Mouse (Mus musculus) layer of hippocampus, adult 2 months (tissue): Measurements from ENCODE around the gene Gpd2. TPM values are rescaled to one million over a fixed set of nuclear protein-coding genes. Genes with fewer than 3 reads are reported as not detected.
A peak's percentile ranks its signal among the peaks of the same experiment; 100 is the strongest.

Source experiments
- DNase-seq, 2 experiments: peaks; one replicate each; pipeline ENCODE4 v3.0.0; 2022; ENCODE audit warnings: low spot score in 2 of 2
- H3K27ac ChIP-seq: fragments of 200-600 bp; 2 replicates; pipeline ENCODE4 v1.8.1; 2022
- H3K4me3 ChIP-seq: fragments of 200-600 bp; 2 replicates; pipeline ENCODE4 v1.8.1; 2022; ENCODE audit warnings: mild to moderate bottlenecking
- CTCF ChIP-seq: fragments of 200-600 bp; conservative IDR thresholded peaks from 2 replicates; pipeline ENCODE4 v1.8.1; 2022; ENCODE audit warnings: antibody characterized with exemption, mild to moderate bottlenecking, moderate library complexity
- long read RNA-seq, 2 experiments: library from polyadenylated mRNA; stranded (forward); transcript quantifications; one replicate each; pipeline ENCODE4 v2.0.0; 2021; ENCODE audit warnings: borderline mapping rate in 2 of 2
- total RNA-seq, 2 experiments: library from RNA; stranded (reverse); gene quantifications; 2 replicates each; pipeline ENCODE4 v1.2.3; 2021

Gene Gpd2
- total RNA-seq: 100 to 1,000 TPM; 122 to 138 TPM
- long read RNA-seq, experiment 1, full-length matches to known transcripts: 52 of 65 reads
- long read RNA-seq, experiment 1, partial matches to known transcripts: 12 of 65 reads
- long read RNA-seq, experiment 1, other reads (novel, unspliced or antisense): 1 of 65 reads
- long read RNA-seq, experiment 2, full-length matches to known transcripts: 63 of 86 reads
- long read RNA-seq, experiment 2, partial matches to known transcripts: 8 of 86 reads
- long read RNA-seq, experiment 2, other reads (novel, unspliced or antisense): 15 of 86 reads

- DNase-seq: peak in 1 of 2 experiments; percentile 23
- TF ChIP-seq CTCF: no peak
- Histone ChIP-seq H3K4me3 (peak within 1 kb of the TSS; percentile 91), H3K27ac (peak within 1 kb of the TSS; percentile 97)
These were observed at the start of gene Gpd2 for GRCm38 (mm10) chr2:57237475-57237919. Gene Gpd2, plus strand, starts transcription at chr2:57237635.

DNA sequence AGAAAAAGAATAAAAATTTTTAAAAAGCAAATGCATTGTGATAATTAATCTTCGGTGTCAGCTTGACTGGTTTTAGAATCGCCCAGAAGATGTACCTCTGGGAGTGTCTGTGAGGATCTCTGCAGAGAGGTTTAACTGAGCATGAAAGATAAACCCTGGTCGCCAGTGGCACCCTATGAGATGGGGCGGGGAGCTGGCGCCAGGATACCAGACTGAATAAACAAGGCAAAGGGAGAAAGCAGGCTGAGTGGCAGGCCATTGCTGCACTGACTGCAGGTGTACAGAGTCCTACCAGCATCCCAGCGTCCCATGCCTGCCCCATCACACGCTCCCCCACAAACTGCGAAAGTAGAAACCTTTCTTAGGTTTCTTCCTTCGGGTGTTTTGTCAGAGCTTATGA is 49.2 kb upstream of the Gpd2 start:
- Histone ChIP-seq H3K27ac (no peak overlapping the region), H3K4me3 (no peak overlapping the region)
- DNase-seq: no peak
- no peak for TF ChIP-seq CTCF

DNA sequence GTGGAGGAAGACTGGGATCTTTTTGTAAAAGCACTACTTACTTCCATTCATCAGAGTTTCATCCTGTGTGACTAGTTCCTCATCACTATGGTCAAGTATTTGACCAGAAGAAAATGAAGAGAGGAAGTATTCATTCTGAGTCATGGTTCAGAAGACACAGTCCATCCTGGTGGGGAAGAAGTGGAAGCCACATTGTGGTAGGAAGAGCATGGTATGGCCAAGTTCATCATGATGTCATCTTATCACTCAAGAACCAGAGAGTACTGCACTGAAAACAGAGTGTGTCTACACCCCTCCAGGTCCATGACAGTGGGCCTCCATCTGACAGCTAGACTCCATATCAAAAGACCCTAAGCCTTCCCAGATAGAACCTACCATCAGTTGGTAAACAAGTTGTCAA is 46.6 kb upstream of the Gpd2 start:
- Histone ChIP-seq H3K4me3 (no peak overlapping the region), H3K27ac (no peak overlapping the region)
- DNase-seq: no peak
- TF ChIP-seq CTCF: no peak

DNA sequence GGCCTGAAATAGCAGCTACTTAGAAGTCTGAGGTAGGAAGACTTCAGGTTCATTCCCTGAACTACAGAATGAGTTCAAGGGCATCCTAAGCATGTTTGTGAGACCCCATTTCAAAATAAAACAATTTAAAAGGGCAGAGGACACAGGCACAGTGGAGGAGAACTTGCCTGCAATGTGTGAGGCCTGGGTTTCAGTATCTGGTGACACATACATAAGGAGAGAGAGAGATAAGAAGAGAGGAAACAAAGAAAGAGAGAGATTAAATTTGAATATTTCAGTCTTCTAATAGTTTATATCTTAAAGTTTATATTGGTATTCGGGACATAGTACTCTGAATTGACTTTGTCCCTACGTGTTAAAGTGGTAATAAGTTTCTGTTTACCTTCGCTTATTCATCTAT is 38.4 kb upstream of the Gpd2 start:
- no peak for TF ChIP-seq CTCF
- DNase-seq: no peak
- no peak overlapping the region for H3K27ac ChIP-seq

GRCm38 (mm10) chr2:57208472-57209083 is 28.9 kb upstream of the Gpd2 start:
- no peak overlapping the region for H3K27ac ChIP-seq
- DNase-seq: no peak
- TF ChIP-seq CTCF: no peak
- no peak overlapping the region for H3K4me3 ChIP-seq

More for the DNA sequence above, 38.4 kb upstream of the Gpd2 start:
- no peak overlapping the region for H3K4me3 ChIP-seq

DNA sequence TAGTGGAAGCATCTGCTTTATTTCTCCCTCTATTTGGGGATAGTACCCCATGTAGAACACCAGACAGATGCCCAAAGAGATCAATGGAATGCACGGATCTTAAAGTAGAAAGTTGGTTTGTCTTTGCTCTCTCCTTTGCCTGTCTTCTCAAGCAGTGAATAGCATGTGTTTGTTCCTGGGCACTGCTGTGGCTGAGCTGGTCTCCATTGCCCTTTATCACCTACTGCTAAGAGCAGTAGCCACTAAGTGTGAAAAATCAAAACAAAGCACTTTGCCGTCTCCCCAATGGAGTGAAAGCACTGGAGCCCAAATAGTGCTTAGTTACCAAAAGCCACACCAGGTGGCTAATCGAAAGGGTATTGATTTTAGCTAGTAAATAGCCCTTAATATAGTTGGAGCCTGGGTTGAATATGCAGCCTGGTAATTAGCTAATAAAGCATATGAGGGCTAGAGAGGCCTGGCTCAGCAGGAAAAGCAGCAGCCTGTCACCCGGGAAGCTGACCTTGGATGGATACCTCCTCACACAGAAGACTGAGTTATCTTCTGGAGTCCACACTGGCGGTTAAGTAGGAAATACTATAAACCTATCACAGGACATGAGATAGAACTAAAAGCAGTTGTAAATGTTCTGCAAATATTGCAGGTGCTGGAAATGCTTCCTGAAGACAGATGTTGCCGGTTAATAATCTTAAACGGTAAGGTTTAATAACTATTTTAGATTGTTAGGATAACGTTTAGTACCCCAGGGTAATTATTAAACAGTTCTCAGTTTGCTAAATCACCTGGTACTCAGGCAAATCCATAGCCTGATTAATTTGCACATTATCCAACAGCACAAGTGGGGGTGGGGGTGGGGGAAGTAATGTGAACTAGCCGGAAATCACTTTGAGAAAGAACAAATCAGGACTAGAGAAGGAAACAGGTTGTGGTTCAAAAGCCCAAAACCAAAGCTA is 26.1 kb upstream of the Gpd2 start:
- no peak for DNase-seq
- Histone ChIP-seq H3K4me3 (no peak overlapping the region), H3K27ac (no peak overlapping the region)
- no peak for TF ChIP-seq CTCF

DNA sequence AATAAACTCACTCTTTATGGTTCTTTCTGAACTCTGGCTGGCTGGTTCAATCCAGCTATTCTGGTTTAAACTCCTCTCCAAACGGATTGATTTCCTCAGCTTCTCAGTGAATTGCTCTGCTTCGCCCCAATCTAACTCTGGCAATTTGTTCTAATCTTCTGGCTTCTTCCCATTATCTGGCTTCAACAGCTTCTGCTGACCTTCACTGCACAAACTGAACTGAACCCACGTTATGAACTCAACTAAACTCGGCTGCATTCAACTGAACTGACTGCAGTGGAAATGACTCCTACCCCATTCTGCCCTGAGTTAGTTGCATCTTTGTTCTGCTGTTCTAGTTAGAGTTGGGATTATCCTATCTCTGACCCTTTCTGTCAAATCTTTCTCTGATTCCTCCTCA is 24.1 kb upstream of the Gpd2 start:
- Histone ChIP-seq H3K27ac (no peak overlapping the region), H3K4me3 (no peak overlapping the region)
- no peak for DNase-seq
- no peak for TF ChIP-seq CTCF

DNA sequence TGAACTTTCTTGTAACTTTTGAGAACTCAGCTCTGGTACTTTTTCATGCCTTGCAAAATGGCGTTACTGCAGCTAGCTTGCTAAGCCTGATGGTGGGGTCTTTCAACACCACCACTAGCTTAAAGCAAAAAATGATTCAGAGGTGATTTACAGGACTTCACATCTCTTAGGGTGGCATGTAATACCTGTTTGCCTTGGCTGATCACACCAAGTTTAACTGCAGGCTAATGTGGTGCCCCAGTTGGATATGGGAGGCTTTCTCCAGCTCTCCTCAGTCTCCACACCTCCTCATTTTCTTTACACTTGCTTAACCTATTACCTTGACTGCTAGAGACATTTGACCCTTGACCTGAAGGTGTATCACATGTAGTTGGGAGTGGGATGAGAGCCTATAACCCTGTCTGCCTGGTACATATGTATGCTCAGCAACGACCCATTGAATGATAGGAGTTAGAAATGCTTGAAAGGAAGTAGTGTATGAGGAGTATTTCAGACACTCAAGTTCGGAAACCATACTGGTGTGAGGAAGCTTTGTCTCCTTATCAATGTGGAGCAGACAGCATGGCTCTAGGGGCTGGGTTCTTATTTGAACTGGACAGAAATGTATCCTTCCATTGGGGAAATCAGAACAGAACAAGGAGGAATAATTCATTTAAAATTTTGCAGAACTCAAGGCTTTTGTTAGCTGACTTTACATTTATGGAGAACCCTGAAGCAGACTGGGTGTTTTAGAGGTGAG is 14.0 kb upstream of the Gpd2 start:
- no peak overlapping the region for H3K27ac ChIP-seq
- H3K4me3 ChIP-seq: no peak overlapping the region
- DNase-seq: no peak
- TF ChIP-seq CTCF: no peak

DNA sequence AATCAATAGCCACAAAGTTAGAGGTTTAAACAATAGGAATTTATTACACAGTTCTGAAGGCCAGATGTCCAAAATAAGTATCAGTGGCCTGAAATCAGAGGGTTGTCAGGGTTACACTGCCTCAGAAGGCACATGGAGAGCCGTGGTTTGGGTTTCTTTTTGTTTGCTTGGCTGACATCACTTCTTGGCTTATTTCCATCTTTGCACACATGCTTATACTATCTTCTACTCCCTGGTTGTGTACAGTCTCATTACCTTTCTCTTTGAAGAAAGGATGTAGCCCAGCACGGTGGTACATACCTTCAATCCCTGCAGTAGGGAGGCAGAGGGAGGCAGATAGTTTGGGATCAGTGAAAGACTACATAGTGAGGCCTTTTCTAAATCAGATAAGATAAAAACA is 12.2 kb upstream of the Gpd2 start:
- DNase-seq: no peak
- TF ChIP-seq CTCF: no peak
- Histone ChIP-seq H3K27ac (no peak overlapping the region), H3K4me3 (no peak overlapping the region)

DNA sequence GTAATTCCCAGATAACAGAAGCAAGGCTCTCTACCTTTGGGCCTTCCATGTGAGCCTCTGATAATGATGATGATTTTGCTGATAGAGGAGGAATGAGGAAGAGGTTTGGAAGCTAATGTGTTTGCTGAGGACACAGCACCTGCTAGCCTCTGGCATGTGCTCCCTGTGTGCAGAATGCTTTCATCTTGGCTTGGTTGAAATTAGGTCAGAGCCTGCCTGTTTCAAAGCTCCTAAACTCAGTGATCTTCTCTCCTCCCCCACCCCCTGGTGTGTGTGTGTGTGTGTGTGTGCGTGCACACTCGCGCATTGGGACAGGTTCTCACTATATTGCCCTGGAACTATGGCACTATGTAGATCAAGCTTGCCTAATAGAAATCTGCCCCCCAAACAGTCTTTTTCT is 10.0 kb upstream of the Gpd2 start:
- no peak overlapping the region for H3K4me3 ChIP-seq
- no peak for DNase-seq
- H3K27ac ChIP-seq: no peak overlapping the region
- TF ChIP-seq CTCF: no peak

DNA sequence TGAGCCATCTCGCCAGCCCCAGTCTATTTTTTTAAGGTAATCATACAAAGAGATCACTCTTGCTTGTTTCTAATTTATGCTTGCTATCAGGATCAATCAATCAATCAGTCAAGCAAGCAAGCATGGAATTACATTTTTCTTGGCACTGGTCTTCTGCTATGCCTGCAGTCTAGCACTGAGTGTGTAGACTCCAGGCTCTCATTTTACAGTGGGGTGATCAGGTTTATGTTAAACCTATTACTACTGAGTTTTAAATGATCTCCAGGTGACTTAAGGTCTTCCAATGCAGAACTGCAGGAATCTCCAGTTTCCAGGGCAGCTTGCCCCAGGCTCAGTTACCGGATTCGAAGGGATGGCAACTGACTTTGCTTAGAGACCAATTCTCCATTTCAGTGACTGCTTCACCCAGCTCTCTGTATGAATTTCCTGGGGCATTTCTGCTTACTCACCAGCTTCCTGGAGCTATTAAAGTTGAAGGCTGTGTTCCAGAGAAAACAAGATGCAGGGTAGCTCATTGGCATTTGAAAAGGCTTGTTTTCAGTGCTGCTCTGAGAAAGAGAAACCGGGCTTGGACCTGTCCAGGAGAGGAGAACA is 7.7 kb upstream of the Gpd2 start:
- Histone ChIP-seq H3K4me3 (no peak overlapping the region), H3K27ac (no peak overlapping the region)
- no peak for DNase-seq
- no peak for TF ChIP-seq CTCF

- no peak for DNase-seq
- Histone ChIP-seq H3K27ac (no peak overlapping the region), H3K4me3 (no peak overlapping the region)
- no peak for TF ChIP-seq CTCF
These were observed 6.0 kb upstream of the Gpd2 start for GRCm38 (mm10) chr2:57231432-57231831.
